Mouse (Mus musculus): Measurements from ENCODE around the gene Olfr1089.

Gene Olfr1089

GRCm38 (mm10) chr2:86733601-86734000 is at the start of gene Olfr1089:
Olfr1089 (minus strand) TSS chr2:86733701.
- DNase-seq, result no peak

- no peak for DNase-seq
These were observed 48.7 kb upstream of the Olfr1089 start, which contains the start of gene Olfr1093 for GRCm38 (mm10) chr2:86782179-86782578. Olfr1093 (plus strand) TSS chr2:86782479.

DNA sequence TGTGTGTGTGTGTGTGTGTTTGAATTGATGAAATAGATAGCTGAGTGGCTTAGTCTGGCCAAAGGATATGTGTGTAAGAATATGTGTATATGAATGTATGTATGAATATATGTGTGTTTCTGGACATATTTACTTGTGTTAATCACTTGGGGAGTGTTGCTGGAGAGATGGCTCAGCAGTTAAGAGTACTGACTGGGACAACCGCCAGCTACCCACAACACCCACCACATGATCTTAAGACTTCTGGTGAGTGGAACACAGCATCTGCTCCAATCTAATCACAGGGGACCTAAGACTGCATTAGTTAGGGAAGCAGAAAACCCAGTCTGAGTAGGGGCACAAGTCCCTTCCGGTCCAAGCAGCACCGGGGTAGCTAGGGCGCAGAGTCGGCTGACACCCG is 27.5 kb upstream of the Olfr1089 start:
- peak; percentile 16 for DNase-seq

- no peak for DNase-seq
These were observed 25.4 kb upstream of the Olfr1089 start, which contains the start of gene Olfr1090 for GRCm38 (mm10) chr2:86758893-86759292. Olfr1090 (minus strand) TSS chr2:86758993.

DNA sequence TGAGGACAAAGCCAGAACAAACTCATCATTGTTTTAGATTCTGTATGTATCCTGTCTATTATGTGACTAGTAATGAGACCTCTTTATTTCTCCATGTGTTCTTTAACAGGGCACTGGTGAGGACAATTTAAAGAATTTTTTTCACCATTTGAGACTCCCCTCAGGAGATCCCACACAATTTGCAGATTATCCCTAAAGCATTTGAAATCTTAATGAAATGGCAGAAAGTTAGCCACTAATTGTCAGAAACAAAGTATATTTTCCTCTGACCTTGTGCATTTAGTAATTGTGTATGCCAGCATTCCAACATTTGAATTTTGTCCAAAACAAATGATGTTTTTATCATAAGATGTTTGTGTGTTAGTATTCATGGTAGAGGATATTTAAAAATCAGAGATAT is 35.2 kb downstream of the Olfr1089 start, which contains the start of gene Olfr1087:
Olfr1087 (minus strand) TSS at position 101 of the 400 bp plus-strand sequence.
- DNase-seq, result no peak
